Mouse (Mus musculus) duodenum, adult 2 months (tissue): ENCODE measurements around the gene Rbbp9. TPM values are rescaled to one million over a fixed set of nuclear protein-coding genes. Genes with fewer than 3 reads are reported as not detected.

Source experiments
- polyA plus RNA-seq: library from polyadenylated mRNA; depleted of rRNA; stranded (reverse); fragments of >200 nt; gene quantifications from 2 replicates; pipeline ENCODE4 v1.2.3, GENCODE M21; 2012; ENCODE audit warnings: low replicate concordance; rRNA removed

Gene Rbbp9
- polyA plus RNA-seq: 1.5 and 2.9 TPM in 2 replicates

DNA sequence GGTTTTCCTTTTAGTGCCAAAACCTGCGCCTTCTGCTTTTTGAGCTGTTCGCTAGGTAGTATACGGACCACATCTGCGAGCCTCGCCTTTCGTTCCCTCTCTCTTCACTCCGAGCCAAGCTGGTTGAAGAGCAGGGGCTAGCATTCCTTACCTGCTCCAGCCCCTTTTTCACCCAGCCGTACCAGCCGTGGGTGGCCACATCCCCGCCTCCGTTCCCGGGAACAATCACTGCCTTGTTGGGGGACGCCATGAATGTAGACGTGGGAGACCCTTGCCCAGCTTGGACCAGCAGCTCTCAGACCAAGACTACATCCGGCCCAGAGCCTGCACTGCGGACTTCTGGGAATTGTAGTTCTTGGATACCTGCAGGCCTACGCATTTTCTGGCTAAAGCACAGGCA lies at the start of gene Rbbp9:
Gene Rbbp9 (minus strand): TSS at position 341 of the 400 bp plus-strand sequence.

DNA sequence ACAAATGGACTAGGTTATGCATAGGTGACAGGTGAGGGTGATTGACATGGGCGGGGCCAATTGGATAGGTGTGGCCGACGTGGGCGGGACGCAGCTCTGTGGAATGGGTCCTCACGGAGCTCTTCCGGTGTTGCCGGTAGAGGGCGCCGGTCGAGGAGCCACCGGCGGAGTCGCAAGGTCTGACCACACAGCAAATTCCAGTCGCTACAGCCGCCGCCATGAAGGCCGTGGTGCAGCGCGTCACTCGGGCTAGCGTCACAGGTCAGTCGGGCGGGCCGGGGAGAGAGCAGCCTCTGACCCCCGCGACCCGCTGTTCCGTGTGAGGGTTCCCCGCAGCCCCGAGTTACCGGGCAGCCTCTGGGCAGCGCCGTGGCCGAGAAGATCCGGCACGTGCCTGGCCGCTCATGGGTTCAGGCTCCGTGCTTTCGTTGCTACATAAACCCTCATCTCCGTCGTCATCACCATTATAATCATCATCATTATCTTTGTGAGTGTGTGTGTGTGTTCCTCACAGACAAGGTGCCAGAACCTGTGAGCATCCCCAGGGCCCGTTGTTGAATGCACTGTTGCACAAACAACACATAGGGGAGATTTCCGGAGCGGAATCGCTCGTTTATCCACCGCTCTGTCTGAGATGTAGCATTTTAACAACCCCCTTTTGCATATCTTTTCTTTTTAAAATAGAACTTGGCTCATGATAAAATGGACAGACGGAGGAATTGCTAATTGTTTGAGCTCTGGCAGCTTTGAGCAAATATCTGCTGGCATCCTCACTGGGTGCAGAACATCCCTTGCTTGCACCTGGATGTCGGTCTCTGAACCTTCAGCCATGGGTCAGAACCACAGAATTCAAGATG lies 49.4 kb upstream of the Rbbp9 start, which contains the start of gene Dtd1:
Gene Dtd1 (plus strand): TSS at position 67 of the 857 bp plus-strand sequence.

DNA sequence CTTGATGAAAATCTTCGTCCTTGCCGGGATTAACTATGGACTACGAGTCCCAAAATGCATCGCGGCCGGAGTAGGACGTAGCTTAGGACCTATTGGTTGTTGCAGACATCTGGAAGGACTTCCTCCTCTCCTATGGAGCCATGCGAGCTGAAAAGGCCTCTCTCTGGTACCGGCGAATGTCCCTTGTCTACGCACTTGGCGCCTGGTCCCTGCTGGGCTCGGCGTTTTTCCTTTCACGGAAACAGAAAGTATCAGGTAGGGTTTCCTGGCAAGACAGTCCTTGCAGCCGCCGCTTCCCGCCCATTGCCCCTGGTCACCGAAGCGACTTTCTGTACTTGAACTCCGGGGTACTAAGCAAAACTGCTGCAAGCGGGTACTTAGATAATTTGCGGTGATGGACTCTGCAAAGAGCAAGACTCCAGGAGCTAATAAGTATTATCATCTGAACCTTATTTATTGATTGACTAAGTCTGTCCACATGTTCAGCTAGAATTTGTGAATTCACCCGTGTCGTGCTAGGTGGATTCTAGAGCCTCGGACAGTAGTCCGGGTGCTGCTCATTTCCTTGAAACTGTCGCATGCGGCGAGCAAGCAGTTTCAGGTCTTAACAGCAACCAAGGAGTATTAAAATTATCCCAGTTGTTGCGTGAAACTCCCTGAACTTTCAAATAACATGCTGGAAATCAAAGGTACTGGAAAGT lies 43.4 kb upstream of the Rbbp9 start, which contains the start of gene Smim26:
Gene Smim26 (plus strand): TSS at position 104 of the 701 bp plus-strand sequence.

DNA sequence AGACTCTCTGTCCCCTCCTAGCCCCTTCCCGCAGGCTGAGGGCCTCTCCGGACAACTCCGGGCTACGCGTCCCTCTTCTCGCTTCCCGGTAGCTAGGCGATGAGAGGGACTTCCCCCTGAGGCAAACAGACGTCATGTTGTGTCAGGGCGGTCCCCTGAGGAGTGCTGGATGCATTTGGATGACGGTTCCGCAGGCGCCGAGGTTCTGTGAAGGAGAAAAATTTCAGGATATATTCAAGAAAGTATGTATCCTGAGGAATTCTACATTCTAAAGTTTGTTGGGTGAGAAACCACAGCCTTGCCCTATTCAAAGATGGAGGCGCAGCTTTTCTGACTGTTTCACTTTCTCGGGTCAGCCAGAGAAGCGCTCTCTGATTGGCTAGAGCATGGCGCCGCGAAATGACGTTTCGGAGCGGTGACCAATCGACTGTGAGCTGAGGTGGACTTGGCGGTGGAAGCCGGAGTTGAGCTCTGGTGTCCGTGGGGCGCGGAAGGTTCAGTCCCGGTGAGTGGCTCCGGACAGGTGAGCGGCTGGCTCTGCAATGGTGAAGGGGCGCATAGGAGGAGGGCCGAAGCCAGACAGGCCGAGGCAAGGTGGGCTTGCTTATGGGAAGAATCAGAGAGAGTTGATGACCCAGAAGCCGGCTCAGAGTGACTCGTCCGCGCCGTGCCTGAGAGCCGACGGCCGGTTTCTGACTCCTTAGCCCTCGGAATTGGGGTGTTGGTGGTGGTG lies 5.3 kb upstream of the Rbbp9 start, which contains the start of gene Sec23b:
Gene Sec23b (plus strand): TSS at position 410 of the 733 bp plus-strand sequence.

DNA sequence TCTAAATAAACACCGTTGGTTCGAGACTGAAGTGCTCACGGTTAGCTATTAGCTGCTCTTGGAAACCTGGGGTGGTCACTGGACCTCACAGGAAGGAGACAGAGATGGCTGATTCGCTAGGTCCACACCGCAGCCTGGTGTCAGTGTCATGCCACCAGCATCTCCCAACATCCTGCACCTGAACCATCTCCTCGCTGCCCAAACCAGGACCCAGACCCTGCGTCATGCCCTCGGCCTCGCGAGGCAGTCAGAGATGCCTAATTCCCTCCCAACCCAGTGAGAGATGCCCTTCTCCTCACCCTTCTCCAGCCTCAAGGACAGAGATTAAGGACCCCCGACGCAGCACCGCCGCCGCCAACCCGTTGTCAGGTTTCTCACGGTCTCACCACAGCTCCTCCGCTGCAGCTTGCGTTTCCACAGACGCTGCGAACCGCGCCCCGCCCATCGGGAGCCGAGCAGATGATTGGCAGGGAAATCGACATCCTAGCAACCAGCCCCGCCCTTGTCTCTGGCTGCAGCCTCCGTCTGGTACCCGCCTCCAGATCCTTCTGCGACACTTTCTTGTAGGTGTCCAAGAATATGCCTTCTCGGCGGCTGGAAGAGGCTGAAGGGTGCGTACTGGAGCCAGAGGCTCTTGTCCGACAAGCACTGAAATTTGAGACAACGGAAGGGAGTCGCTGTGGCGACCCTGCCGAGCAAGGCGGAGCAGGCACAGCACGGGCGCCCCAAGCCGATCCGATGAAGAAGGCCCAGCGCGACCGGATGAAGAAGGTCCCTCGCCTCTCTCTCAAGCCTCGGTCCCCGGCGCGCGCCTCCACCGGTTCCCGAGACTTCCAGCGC lies 23.5 kb downstream of the Rbbp9 start, which contains the start of the genes Dzank1 and Polr3f:
Gene Dzank1 (minus strand): TSS at position 434 of the 840 bp plus-strand sequence.
Gene Polr3f (plus strand): TSS at position 738 of the 840 bp plus-strand sequence.

Other genes starting within 250 kb of the Rbbp9 start
- gene Ovol2, start 218.7 kb downstream of the Rbbp9 start, polyA plus RNA-seq: 36.1 and 61.2 TPM in 2 replicates
- 16.5 and 19.1 TPM in 2 replicates for gene Kat14, start 181.9 kb downstream of the Rbbp9 start, polyA plus RNA-seq
- not detected in 2 replicates for gene Pet117, start 181.9 kb downstream of the Rbbp9 start, polyA plus RNA-seq
- gene Dzank1, start 23.5 kb downstream of the Rbbp9 start, polyA plus RNA-seq: 0.13 TPM in 1 of 2 replicates, not detected in the other
- gene Polr3f, start 23.2 kb downstream of the Rbbp9 start, polyA plus RNA-seq: 0.71 and 1.1 TPM in 2 replicates
- gene Sec23b, start 5.4 kb upstream of the Rbbp9 start, polyA plus RNA-seq: 28.1 and 35.1 TPM in 2 replicates
- 0.63 and 0.65 TPM in 2 replicates for gene Smim26, start 43.2 kb upstream of the Rbbp9 start, polyA plus RNA-seq
- 2.1 and 2.5 TPM in 2 replicates for gene Dtd1, start 49.0 kb upstream of the Rbbp9 start, polyA plus RNA-seq